Mouse (Mus musculus) lung, postnatal 0 days (tissue): Measurements from ENCODE around the gene Asap3. TPM values are rescaled to one million over a fixed set of nuclear protein-coding genes. Genes with fewer than 3 reads are reported as not detected.

ENCODE experiments used
- ATAC-seq: fragments of 200-750 bp; cut with Nextera tagmentation; 2 replicates; pipeline ENCODE4 v1.8.0; 2017; ENCODE audit warnings: moderate library complexity
- DNase-seq: peaks from one replicate; pipeline ENCODE4 v3.0.0-alpha.2; 2016; ENCODE audit warnings: low spot score
- H3K27ac ChIP-seq: fragments of 300-500 bp; sonication (generic); 2 replicates; pipeline ENCODE4 v1.5.1; 2014; ENCODE audit warnings: antibody characterized with exemption, mild to moderate bottlenecking, low read length, mixed read lengths
- H3K27me3 ChIP-seq: fragments of 300-500 bp; sonication (generic); replicated peaks from 2 replicates; pipeline ENCODE4 v1.6.1; 2014; ENCODE audit warnings: low read length, mixed read lengths; ENCODE audit not compliant: insufficient read depth
- H3K36me3 ChIP-seq: fragments of 300-500 bp; sonication (generic); 2 replicates; pipeline ENCODE4 v1.6.1; 2014; ENCODE audit warnings: low read length, mixed read lengths; ENCODE audit not compliant: insufficient read depth
- H3K4me1 ChIP-seq: fragments of 300-500 bp; sonication (generic); 2 replicates; pipeline ENCODE4 v1.6.1; 2014; ENCODE audit warnings: antibody characterized with exemption, low read depth, low read length, mixed read lengths; ENCODE audit not compliant: insufficient read depth
- H3K4me2 ChIP-seq: fragments of 300-500 bp; sonication (generic); replicated peaks from 2 replicates; pipeline ENCODE4 v1.6.1; 2014; ENCODE audit warnings: low read depth, mild to moderate bottlenecking, low read length, moderate library complexity, mixed read lengths
- H3K4me3 ChIP-seq: fragments of 300-500 bp; sonication (generic); 2 replicates; pipeline ENCODE4 v1.5.1; 2014; ENCODE audit warnings: low read depth, low read length
- H3K9ac ChIP-seq: fragments of 300-500 bp; sonication (generic); replicated peaks from 2 replicates; pipeline ENCODE4 v1.6.1; 2014; ENCODE audit warnings: low read depth, mild to moderate bottlenecking
- H3K9me3 ChIP-seq: fragments of 300-500 bp; sonication (generic); 2 replicates; pipeline ENCODE4 v1.6.1; 2016; ENCODE audit warnings: low read length, mixed read lengths
- CTCF ChIP-seq: IDR thresholded peaks from 2 replicates; pipeline ENCODE4 v1.5.1; 2016; ENCODE audit warnings: antibody characterized with exemption, mild to moderate bottlenecking
- EP300 ChIP-seq: IDR thresholded peaks from 2 replicates; pipeline ENCODE4 v1.6.1; 2016; ENCODE audit warnings: antibody characterized with exemption, mild to moderate bottlenecking, control low read depth
- WGBS: fragments of 180-500 bp; shearing (Covaris S2); extraction: QIAGEN DNeasy Blood & Tissue Kit; methylation state at CpG from one replicate; pipeline ENCODE4 v1.1.7; 2014; 5-methylcytosine and 5-hydroxymethylcytosine counted together
- polyA plus RNA-seq: library from polyadenylated mRNA; unstranded; fragments of >200 nt; fragmentation: Nextera tagmentation; extraction: Ambion mirVana; gene quantifications from 2 replicates; pipeline ENCODE4 v1.2.1, GENCODE M21; 2015

Gene Asap3
- polyA plus RNA-seq, 1 experiment from 2014 or later = 5.4 TPM

DNA sequence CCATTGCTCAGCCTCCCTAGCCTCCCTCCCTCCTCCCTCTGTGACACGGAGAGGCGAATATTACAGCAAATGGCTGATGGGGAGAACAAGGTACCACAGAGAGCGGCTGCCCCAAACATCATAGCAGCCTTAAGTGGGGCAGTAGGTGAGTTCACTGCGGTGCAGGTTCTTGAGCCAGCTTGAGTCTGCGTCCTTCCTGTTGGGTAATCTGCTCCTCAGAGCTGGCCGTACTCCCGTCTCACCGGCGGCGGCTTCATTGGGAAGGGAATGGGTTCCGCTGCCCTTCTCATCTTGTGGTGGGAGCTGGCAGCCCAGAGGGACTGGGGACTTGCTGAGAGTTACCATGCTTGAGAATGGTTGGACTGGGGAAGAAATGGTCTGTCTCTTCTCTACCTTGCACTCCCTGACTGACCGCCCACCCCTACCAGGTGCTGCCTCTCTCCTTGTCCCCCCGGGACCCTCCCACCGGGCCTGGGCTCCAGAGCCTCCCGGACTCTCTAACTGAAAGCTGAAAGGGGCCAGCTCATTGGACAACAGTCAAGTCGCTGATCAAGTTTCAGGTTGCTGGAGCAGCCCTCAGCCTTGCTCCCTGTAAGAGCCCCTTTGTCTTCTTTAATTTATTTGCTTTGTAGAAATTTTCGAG is 14.1 kb downstream of the Asap3 start:
- Histone ChIP-seq H3K4me1 (peaks cover 11% of the 10 kb centered on the region), H3K27me3 (no peaks in the 10 kb centered on the region), H3K4me3 (no peak overlapping the region), H3K27ac (peak overlapping the region; percentile 64), H3K36me3 (no peaks in the 10 kb centered on the region), H3K9me3 (no peaks in the 10 kb centered on the region), H3K4me2 (peak overlapping the region; percentile 33; the same call in 1 of the 2 replicates), H3K9ac (0 out of 2 replicates have a peak overlapping the region, but pooled peaks have one; percentile 5)
- DNase-seq (peak; percentile 73), ATAC-seq (peak; percentile 70)
- TF ChIP-seq EP300 (no peak), CTCF (no peak)
- WGBS = 18% methylated on average over 17 of the region's 17 CpGs

GRCm38 (mm10) chr4:136223549-136224239 is 17.5 kb downstream of the Asap3 start:
- Histone ChIP-seq H3K27me3 (no peaks in the 10 kb centered on the region), H3K27ac (no peak overlapping the region), H3K4me3 (no peak overlapping the region), H3K4me2 (no peak overlapping the region), H3K9ac (no peak overlapping the region), H3K4me1 (0 out of 2 replicates have a peak, but pooled peaks cover 3% of the 10 kb centered on the region), H3K9me3 (no peaks in the 10 kb centered on the region), H3K36me3 (no peaks in the 10 kb centered on the region)
- 62% methylated on average over 13 of the region's 13 CpGs for WGBS
- ATAC-seq = no peak
- no peak for DNase-seq
- TF ChIP-seq CTCF (peak; percentile 14; the same call in 1 of the 2 replicates), EP300 (no peak)

GRCm38 (mm10) chr4:136224240-136224559 is 18.0 kb downstream of the Asap3 start:
- H3K27me3 ChIP-seq = no peaks in the 10 kb centered on the region

GRCm38 (mm10) chr4:136224677-136225460 is 18.7 kb downstream of the Asap3 start:
- Histone ChIP-seq H3K4me2 (no peak overlapping the region), H3K9ac (no peak overlapping the region), H3K4me1 (no peaks in the 10 kb centered on the region), H3K27ac (no peak overlapping the region), H3K36me3 (no peaks in the 10 kb centered on the region), H3K27me3 (no peaks in the 10 kb centered on the region), H3K4me3 (no peak overlapping the region), H3K9me3 (no peaks in the 10 kb centered on the region)
- DNase-seq = no peak
- no peak for ATAC-seq
- 62% methylated on average over 23 of the region's 23 CpGs for WGBS
- no peak for TF ChIP-seq CTCF
- TF ChIP-seq EP300 = no peak

More at GRCm38 (mm10) chr4:136224240-136224559, 18.0 kb downstream of the Asap3 start:
- TF ChIP-seq EP300 (no peak), CTCF (no peak)
- Histone ChIP-seq H3K4me1 (no peaks in the 10 kb centered on the region), H3K36me3 (no peaks in the 10 kb centered on the region), H3K9me3 (no peaks in the 10 kb centered on the region), H3K27ac (no peak overlapping the region), H3K9ac (no peak overlapping the region), H3K4me2 (no peak overlapping the region), H3K4me3 (no peak overlapping the region)
- ATAC-seq (no peak), DNase-seq (no peak)
- WGBS = 47% methylated on average over 5 of the region's 5 CpGs

DNA sequence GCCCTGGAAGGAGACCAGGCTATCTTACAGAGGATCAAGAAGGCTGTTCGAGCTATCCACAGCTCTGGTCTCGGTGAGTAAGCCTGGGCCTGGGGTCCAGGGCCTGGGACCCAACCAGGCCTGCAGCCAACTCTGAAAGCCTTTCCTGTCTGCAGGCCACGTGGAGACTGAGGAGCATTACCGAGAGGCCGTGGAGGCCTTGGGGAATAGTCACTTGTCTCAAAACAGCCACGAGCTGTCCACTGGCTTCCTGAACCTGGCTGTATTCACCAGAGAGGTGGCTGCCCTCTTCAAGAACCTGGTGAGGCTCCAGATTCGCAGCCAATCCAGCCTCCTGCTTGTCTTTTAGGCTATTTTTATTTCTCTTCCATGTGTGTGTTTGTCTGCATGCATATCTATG is 21.2 kb downstream of the Asap3 start:
- Histone ChIP-seq H3K4me3 (no peak overlapping the region), H3K9ac (no peak overlapping the region), H3K27me3 (no peaks in the 10 kb centered on the region), H3K4me1 (no peaks in the 10 kb centered on the region), H3K9me3 (no peaks in the 10 kb centered on the region), H3K27ac (no peak overlapping the region), H3K4me2 (no peak overlapping the region), H3K36me3 (no peaks in the 10 kb centered on the region)
- no peak for DNase-seq
- WGBS = 70% methylated on average over 7 of the region's 7 CpGs
- ATAC-seq = no peak
- TF ChIP-seq EP300 = no peak
- TF ChIP-seq CTCF = no peak

DNA sequence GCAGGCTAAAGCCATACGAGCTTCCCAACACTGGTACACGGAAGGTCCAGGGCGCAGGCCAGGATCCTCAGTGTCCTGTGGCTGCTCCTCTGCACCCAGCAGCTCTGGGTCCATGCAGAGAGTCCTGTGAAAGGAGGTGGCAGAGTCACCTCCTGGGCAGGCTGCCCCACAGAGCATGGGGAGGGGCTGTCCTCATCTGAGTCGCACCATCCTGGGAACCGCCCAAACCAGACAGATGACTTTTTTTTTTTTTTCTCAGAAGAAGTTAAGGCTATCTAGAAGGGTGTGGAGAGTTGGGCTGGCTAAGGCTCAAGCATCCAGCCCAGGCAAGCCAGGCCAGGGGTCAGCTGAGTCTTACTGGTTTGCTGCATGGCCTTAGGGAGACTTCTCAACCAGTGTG is 22.5 kb downstream of the Asap3 start:
- no peaks in the 10 kb centered on the region for H3K27me3 ChIP-seq
- no peak overlapping the region for H3K27ac ChIP-seq
- no peaks in the 10 kb centered on the region for H3K36me3 ChIP-seq
- DNase-seq = no peak
- WGBS = 54% methylated on average over 5 of the region's 5 CpGs
- H3K4me3 ChIP-seq = no peak overlapping the region
- TF ChIP-seq CTCF (no peak), EP300 (no peak)
- H3K4me2 ChIP-seq = no peak overlapping the region
- ATAC-seq = peak; percentile 75
- H3K4me1 ChIP-seq = no peaks in the 10 kb centered on the region
- no peak overlapping the region for H3K9ac ChIP-seq
- H3K9me3 ChIP-seq = no peaks in the 10 kb centered on the region
